In genomic region chr13:4800666-4801065, GRCm38 (mm10) we compare ENCODE assay signal across 24 mouse cellular contexts.
A peak's percentile ranks its signal among the peaks of the same experiment; 100 is the strongest.
DNase-seq lines count a peak whose midpoint lies in the region; ATAC-seq and TF ChIP-seq lines count a peak whose summit lies in the region.
"Had no signal": no experiment of that assay in that cellular context is flagged by ENCODE, and none has a peak within 500 bp of the region (broad histone marks: within the 10 kb centered on the region; RNA-seq: fewer than 3 reads in every experiment).

No protein-coding gene starts in this region.

- H3K4me1 ChIP-seq in liver, embryonic 12.5 days: no peaks in the 10 kb centered on the region
- H3K4me1 ChIP-seq in E14TG2a.4 (replicated peaks; ENCODE audit: low read depth, low read length): peaks cover 5% of the 10 kb centered on the region
- no peaks in the 10 kb centered on the region for H3K4me1 ChIP-seq in ES-E14 (ENCODE audit: control insufficient read depth in 2 of 2, insufficient read depth in 2 of 2, low read length in 2 of 2, poor library complexity in 1 of 2)
- H3K4me1 ChIP-seq in kidney, embryonic 14.5 days (ENCODE audit: control insufficient read depth, insufficient read depth, low read length): no peaks in the 10 kb centered on the region
- H3K4me1 ChIP-seq: embryonic facial prominence, embryonic 12.5 days; forebrain, embryonic 13.5 days; forebrain, embryonic 15.5 days had no signal

- TF ChIP-seq CTCF in E14TG2a.4 (conservative IDR thresholded peaks at IDR 0.05; ENCODE audit: low read length): no peak

- H3K9me3 ChIP-seq in liver, embryonic 12.5 days (replicated peaks): peaks cover 6% of the 10 kb centered on the region; the same call in 1 of the 2 replicates
- H3K9me3 ChIP-seq in E14TG2a.4 (ENCODE audit: low read length) (peaks cover 31% of the 10 kb centered on the region), ES-E14 (ENCODE audit: control insufficient read depth, insufficient read depth, low read depth, low read length) (no peaks in the 10 kb centered on the region)
- H3K9me3 ChIP-seq in kidney, embryonic 14.5 days (ENCODE audit: control insufficient read depth, low read length): peaks cover 6% of the 10 kb centered on the region

- H3K36me3 ChIP-seq in liver, embryonic 12.5 days: no peaks in the 10 kb centered on the region
- H3K36me3 ChIP-seq in E14TG2a.4 (ENCODE audit: insufficient read depth, low read length) (no peaks in the 10 kb centered on the region), ES-E14 (ENCODE audit: control insufficient read depth, insufficient read depth, low read length, poor library complexity, severe bottlenecking) (0 out of 2 replicates have a peak, but pooled peaks cover 2% of the 10 kb centered on the region)
- H3K36me3 ChIP-seq in kidney, embryonic 14.5 days (ENCODE audit: control insufficient read depth, insufficient read depth, low read length): no peaks in the 10 kb centered on the region
- H3K36me3 ChIP-seq: embryonic facial prominence, embryonic 12.5 days; forebrain, embryonic 15.5 days had no signal

- ATAC-seq in liver, embryonic 12.5 days: no peak
- no peak for ATAC-seq in kidney, embryonic 14.5 days (ENCODE audit: low FRiP score, low TSS enrichment)
- ATAC-seq: CD4-positive, CD25-positive, alpha-beta regulatory T cell, adult 4 months; forebrain, embryonic 13.5 days; forebrain, embryonic 15.5 days; forebrain, postnatal 0 days had no signal

- no peak overlapping the region for H3K4me2 ChIP-seq in liver, embryonic 12.5 days
- no peak overlapping the region for H3K4me2 ChIP-seq in kidney, embryonic 14.5 days (replicated peaks; ENCODE audit: low read depth, low read length)
- H3K4me2 ChIP-seq: embryonic facial prominence, embryonic 12.5 days; forebrain, embryonic 13.5 days; forebrain, embryonic 15.5 days had no signal

- in situ Hi-C loops in ES-E14 (cut with MboI; ENCODE audit: low sequenced_read_pairs in 2 of 2, unreplicated experiment in 2 of 2): no loop called here

- 73% methylated on average over 14 of the region's 14 CpGs for WGBS in liver, embryonic 12.5 days (ENCODE audit: insufficient replicate concordance)
- WGBS in kidney, embryonic 14.5 days: 89% methylated on average over 14 of the region's 14 CpGs

- no peak overlapping the region for H3K4me3 ChIP-seq in liver, embryonic 12.5 days
- peak overlapping the region; percentile 48; the same call in 1 of the 2 replicates for H3K4me3 ChIP-seq in E14TG2a.4 (replicated peaks; ENCODE audit: low read length)
- H3K4me3 ChIP-seq in ES-E14 (ENCODE audit: insufficient read depth in 1 of 2, low read depth in 1 of 2, low read length in 2 of 2, poor library complexity in 1 of 2, severe bottlenecking in 1 of 2): peak overlapping the region; percentile 49 to 71
- H3K4me3 ChIP-seq in kidney, embryonic 14.5 days (ENCODE audit: low read length): no peak overlapping the region
- H3K4me3 ChIP-seq: embryonic facial prominence, embryonic 12.5 days; forebrain, embryonic 13.5 days; forebrain, embryonic 15.5 days had no signal

- H3K9ac ChIP-seq in liver, embryonic 12.5 days: no peak overlapping the region
- 0 out of 2 replicates have a peak overlapping the region, but pooled peaks have one; percentile 17 for H3K9ac ChIP-seq in ES-E14 (ENCODE audit: insufficient read depth, low read depth, low read length, poor library complexity, severe bottlenecking)
- H3K9ac ChIP-seq in kidney, embryonic 14.5 days (ENCODE audit: low read depth, low read length): no peak overlapping the region
- H3K9ac ChIP-seq: embryonic facial prominence, embryonic 12.5 days; forebrain, embryonic 13.5 days; forebrain, embryonic 15.5 days; forebrain, postnatal 0 days had no signal

- no peak overlapping the region for H3K27ac ChIP-seq in liver, embryonic 12.5 days
- peak overlapping the region; percentile 76; the same call in 1 of the 2 replicates for H3K27ac ChIP-seq in ES-E14 (ENCODE audit: insufficient read depth, low read depth, low read length, poor library complexity, severe bottlenecking)
- H3K27ac ChIP-seq in kidney, embryonic 14.5 days (ENCODE audit: low read depth, low read length): no peak overlapping the region
- H3K27ac ChIP-seq: embryonic facial prominence, embryonic 12.5 days; forebrain, embryonic 13.5 days; forebrain, embryonic 15.5 days had no signal

- DNase-seq in liver (peak; percentile 2), ES-E14 (ENCODE audit: low read depth, low spot score) (peak; percentile 31), ZHBTc4 (ENCODE audit: low read depth, low spot score) (peak; percentile 85)
- no peak for DNase-seq in kidney, adult 8-10 months
- DNase-seq: adrenal gland, adult 2 months; adrenal gland, postnatal 10 days; adrenal gland, postnatal 25 days; B cell, adult 2 months; cerebellum, adult 11 months; cerebellum, adult 18-20 months; cerebellum, adult 8-10 months; cerebellum, adult 9-11 months; cerebellum, postnatal 14 days; cerebellum, postnatal 36 days; embryo, embryonic 11 days; forebrain, postnatal 0 days had no signal

- no peaks in the 10 kb centered on the region for H3K27me3 ChIP-seq in liver, embryonic 12.5 days (replicated peaks)
- no peaks in the 10 kb centered on the region for H3K27me3 ChIP-seq in E14TG2a.4 (ENCODE audit: insufficient read depth, low read length)
- no peaks in the 10 kb centered on the region for H3K27me3 ChIP-seq in kidney, embryonic 14.5 days (ENCODE audit: control insufficient read depth, insufficient read depth, low read length)
- H3K27me3 ChIP-seq: CH12.LX; embryonic facial prominence, embryonic 12.5 days; forebrain, embryonic 13.5 days; forebrain, embryonic 15.5 days had no signal

TF ChIP-seq in ES-E14, 5 proteins besides CTCF, POLR2A, EP300 and RAD21:
- no peak for TF ChIP-seq CHD2 (IDR thresholded peaks at IDR 0.05; ENCODE audit: low read depth, low read length)
- TF ChIP-seq ZNF384 (IDR thresholded peaks at IDR 0.05; ENCODE audit: low read depth, low read length): no peak
- TF ChIP-seq MAFK (IDR thresholded peaks at IDR 0.05; ENCODE audit: insufficient read depth, low read depth, low read length): no peak
- TF ChIP-seq ZC3H11A (IDR thresholded peaks at IDR 0.05; ENCODE audit: borderline replicate concordance, low read depth, low read length): no peak
- TF ChIP-seq HCFC1 (IDR thresholded peaks at IDR 0.05; ENCODE audit: borderline replicate concordance, insufficient read depth, low read length): no peak

Comparison
In these comparisons a context has a peak if more than half of its experiments do, and no peak if none do; other contexts are left out.
1. DNase-seq: peak in liver (single experiment), ES-E14 (single experiment) and ZHBTc4 (single experiment); none in kidney, adult 8-10 months (0 of 2).
2. H3K4me3 ChIP-seq: peak in E14TG2a.4 (single experiment) and ES-E14 (2 of 2); none in liver, embryonic 12.5 days (single experiment) and kidney, embryonic 14.5 days (single experiment).